Mouse (Mus musculus): ENCODE measurements around the gene Gm20547. TPM values are rescaled to one million over a fixed set of nuclear protein-coding genes. Genes with fewer than 3 reads are reported as not detected.
"Not testable (repeated sequence)": the region's sequence is repeated elsewhere in the genome, so short reads cannot be mapped to it uniquely, and the experiment has no call there.

Gene Gm20547
- total and polyA plus RNA-seq, 3 experiments, result 0.03 TPM; not detected in 2

DNA sequence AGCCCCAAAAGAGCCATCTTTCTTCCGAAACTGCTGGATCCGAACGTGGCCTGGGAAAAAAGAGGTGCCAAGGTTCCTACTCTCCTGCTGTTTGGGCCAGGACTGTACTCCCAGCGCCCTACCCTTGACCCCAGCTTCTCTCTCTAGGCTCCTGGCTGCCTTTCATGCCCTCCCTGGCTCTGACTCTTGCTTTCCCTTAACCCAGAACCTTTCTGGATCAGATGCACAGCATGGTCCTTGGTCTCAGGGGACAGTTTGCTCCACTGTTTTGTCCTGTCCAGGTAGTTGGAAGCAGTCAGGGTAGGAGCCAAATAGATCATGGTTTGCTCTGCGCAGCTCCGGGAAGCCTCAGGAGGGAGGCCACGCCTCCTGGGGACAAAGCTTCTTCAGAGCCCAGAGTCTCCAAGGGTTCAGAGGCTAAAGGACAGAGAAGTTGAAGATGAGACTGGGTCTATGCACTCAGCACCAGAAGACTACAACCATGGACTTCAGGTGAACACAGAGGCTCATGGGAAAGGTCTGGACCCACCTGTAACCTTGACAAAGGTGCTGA is 66.9 kb downstream of the Gm20547 start:
- no peaks in the 10 kb centered on the region for H3K27me3 ChIP-seq (ENCODE audit: control insufficient read depth in 1 of 2, insufficient read depth in 2 of 2, low read length in 2 of 2)
- H3K27ac ChIP-seq (ENCODE audit: control insufficient read depth, low read depth, low read length), result no peak overlapping the region
- H3K79me2 ChIP-seq (ENCODE audit: control insufficient read depth, insufficient read depth, low read length, poor library complexity), result no peaks in the 10 kb centered on the region
- no peak for DNase-seq (ENCODE audit: low read depth, low spot score)
- no peak for TF ChIP-seq TAL1 (IDR thresholded peaks at IDR 0.05; ENCODE audit: low read length)
- TF ChIP-seq MAX (IDR thresholded peaks at IDR 0.05; ENCODE audit: low read length), result no peak
- TF ChIP-seq TBP (IDR thresholded peaks at IDR 0.05; ENCODE audit: low read depth, low read length), result no peak
- TF ChIP-seq USF2 (IDR thresholded peaks at IDR 0.05; ENCODE audit: borderline replicate concordance in 1 of 2, insufficient read depth in 1 of 2, low read depth in 1 of 2, low read length in 2 of 2), result no peak
- no peak for TF ChIP-seq ZKSCAN1 (IDR thresholded peaks at IDR 0.05; ENCODE audit: low read depth, low read length)
- TF ChIP-seq POLR2AphosphoS5 (IDR thresholded peaks at IDR 0.05; ENCODE audit: borderline replicate concordance, low read depth, low read length), result no peak
- TF ChIP-seq CTCF (IDR thresholded peaks at IDR 0.05 in 2 of 3, conservative IDR thresholded peaks at IDR 0.05 in 1 of 3; ENCODE audit: control insufficient read depth in 1 of 3, insufficient read depth in 1 of 3, low read depth in 2 of 3, low read length in 3 of 3, poor library complexity in 1 of 3, severe bottlenecking in 1 of 3), result no peak
- TF ChIP-seq ZMIZ1 (IDR thresholded peaks at IDR 0.05; ENCODE audit: low read depth, low read length), result no peak
- TF ChIP-seq CHD1 (IDR thresholded peaks at IDR 0.05; ENCODE audit: low read depth, low read length), result no peak
- no peak for TF ChIP-seq SIN3A (IDR thresholded peaks at IDR 0.05; ENCODE audit: low read length)
- no peaks in the 10 kb centered on the region for H3K9me3 ChIP-seq (replicated peaks; ENCODE audit: insufficient read depth, low read length)
- H3K4me1 ChIP-seq (ENCODE audit: control insufficient read depth in 1 of 2, insufficient read depth in 2 of 2, low read length in 2 of 2), result no peaks in the 10 kb centered on the region
- H3K36me3 ChIP-seq (ENCODE audit: control insufficient read depth in 1 of 2, insufficient read depth in 2 of 2, low read length in 2 of 2), result no peaks in the 10 kb centered on the region
- no peak overlapping the region for H3K4me3 ChIP-seq (ENCODE audit: control insufficient read depth in 1 of 2, insufficient read depth in 1 of 2, low read depth in 2 of 2, low read length in 2 of 2)
- no peak overlapping the region for H3K9ac ChIP-seq (ENCODE audit: control insufficient read depth, low read depth, low read length, poor library complexity, severe bottlenecking)

DNA sequence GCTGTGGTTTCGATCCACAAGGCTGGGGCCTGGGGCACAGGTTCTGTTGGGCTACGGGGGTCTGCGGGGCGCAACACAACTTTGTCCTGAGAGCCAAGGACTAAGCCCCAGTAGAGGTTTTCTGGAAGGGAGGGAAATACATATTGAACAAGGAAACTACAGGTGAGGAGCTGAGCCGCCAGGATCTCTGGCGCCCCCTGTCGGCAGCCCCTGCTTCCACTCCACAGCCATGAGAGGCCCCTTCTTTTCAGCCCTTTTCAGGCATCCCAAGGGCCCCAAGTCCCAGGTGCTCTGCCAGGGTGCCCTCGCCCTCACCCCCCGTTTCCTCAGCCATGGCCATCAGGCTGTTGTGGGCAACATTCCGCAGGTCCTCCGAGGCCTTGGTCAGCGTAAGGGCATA is 68.1 kb downstream of the Gm20547 start:
- H3K36me3 ChIP-seq (ENCODE audit: control insufficient read depth in 1 of 2, insufficient read depth in 2 of 2, low read length in 2 of 2); H3K9ac ChIP-seq (ENCODE audit: control insufficient read depth, low read depth, low read length, poor library complexity, severe bottlenecking); H3K79me2 ChIP-seq (ENCODE audit: control insufficient read depth, insufficient read depth, low read length, poor library complexity); H3K4me1 ChIP-seq (ENCODE audit: control insufficient read depth in 1 of 2, insufficient read depth in 2 of 2, low read length in 2 of 2); H3K27ac ChIP-seq (ENCODE audit: control insufficient read depth, low read depth, low read length); H3K27me3 ChIP-seq (ENCODE audit: control insufficient read depth in 1 of 2, insufficient read depth in 2 of 2, low read length in 2 of 2); H3K4me3 ChIP-seq (ENCODE audit: control insufficient read depth in 1 of 2, insufficient read depth in 1 of 2, low read depth in 2 of 2, low read length in 2 of 2); H3K9me3 ChIP-seq (replicated peaks; ENCODE audit: insufficient read depth, low read length): not testable (repeated sequence)
- peak; percentile 33 for DNase-seq (ENCODE audit: low read depth, low spot score)
- TF ChIP-seq SMC3 (IDR thresholded peaks at IDR 0.05; ENCODE audit: low read depth, low read length), result peak; percentile 43
- peak; percentile 39 for TF ChIP-seq RAD21 (IDR thresholded peaks at IDR 0.05; ENCODE audit: low read depth, low read length)
- peak; percentile 29; the same call in 1 of the 2 replicates for TF ChIP-seq ZC3H11A (IDR thresholded peaks at IDR 0.05; ENCODE audit: low read depth, low read length)
- peak; percentile 63 to 93 (median 81) for TF ChIP-seq CTCF (IDR thresholded peaks at IDR 0.05 in 2 of 3, conservative IDR thresholded peaks at IDR 0.05 in 1 of 3; ENCODE audit: control insufficient read depth in 1 of 3, insufficient read depth in 1 of 3, low read depth in 2 of 3, low read length in 3 of 3, poor library complexity in 1 of 3, severe bottlenecking in 1 of 3)

DNA sequence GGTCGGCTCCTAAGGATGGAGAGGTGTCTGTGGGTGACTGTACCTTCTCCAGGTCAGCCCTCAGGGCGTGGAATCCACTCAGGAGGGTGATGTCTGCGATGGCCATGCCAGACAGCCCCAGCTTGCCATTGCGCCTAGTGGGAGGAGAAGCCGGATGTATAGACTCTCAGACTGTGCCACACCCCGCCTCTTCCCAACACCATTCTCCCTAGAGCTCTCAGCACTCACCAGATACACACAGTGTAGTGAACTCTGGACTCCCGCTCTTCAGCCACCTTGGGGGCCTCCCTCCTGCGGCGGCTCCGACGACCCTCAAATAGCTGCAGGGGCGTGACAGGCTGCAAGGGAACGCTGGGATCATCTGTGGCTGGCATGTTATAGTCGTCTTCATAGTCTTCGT is 70.6 kb downstream of the Gm20547 start:
- H3K36me3 ChIP-seq (ENCODE audit: control insufficient read depth in 1 of 2, insufficient read depth in 2 of 2, low read length in 2 of 2), result no peaks in the 10 kb centered on the region
- no peak overlapping the region for H3K27ac ChIP-seq (ENCODE audit: control insufficient read depth, low read depth, low read length)
- H3K27me3 ChIP-seq (ENCODE audit: control insufficient read depth in 1 of 2, insufficient read depth in 2 of 2, low read length in 2 of 2), result no peaks in the 10 kb centered on the region
- H3K4me3 ChIP-seq (ENCODE audit: control insufficient read depth in 1 of 2, insufficient read depth in 1 of 2, low read depth in 2 of 2, low read length in 2 of 2), result no peak overlapping the region
- no peaks in the 10 kb centered on the region for H3K4me1 ChIP-seq (ENCODE audit: control insufficient read depth in 1 of 2, insufficient read depth in 2 of 2, low read length in 2 of 2)
- no peak for DNase-seq (ENCODE audit: low read depth, low spot score)
- no peak overlapping the region for H3K9ac ChIP-seq (ENCODE audit: control insufficient read depth, low read depth, low read length, poor library complexity, severe bottlenecking)
- H3K79me2 ChIP-seq (ENCODE audit: control insufficient read depth, insufficient read depth, low read length, poor library complexity), result no peaks in the 10 kb centered on the region
- no peaks in the 10 kb centered on the region for H3K9me3 ChIP-seq (replicated peaks; ENCODE audit: insufficient read depth, low read length)
- TF ChIP-seq ZKSCAN1 (IDR thresholded peaks at IDR 0.05; ENCODE audit: low read depth, low read length) (no peak), POLR2AphosphoS2 (IDR thresholded peaks at IDR 0.05; ENCODE audit: low read length) (no peak), JUND (IDR thresholded peaks at IDR 0.05; ENCODE audit: low read depth, low read length) (no peak), CHD1 (IDR thresholded peaks at IDR 0.05; ENCODE audit: low read depth, low read length) (no peak), MYC (IDR thresholded peaks at IDR 0.05; ENCODE audit: low read depth, low read length) (no peak), UBTF (IDR thresholded peaks at IDR 0.05; ENCODE audit: borderline replicate concordance, insufficient read depth, low read depth, low read length) (no peak), ETS1 (IDR thresholded peaks at IDR 0.05; ENCODE audit: low read depth, low read length) (no peak), E2F4 (IDR thresholded peaks at IDR 0.05; ENCODE audit: borderline replicate concordance, low read depth, low read length) (no peak), EP300 (IDR thresholded peaks at IDR 0.05; ENCODE audit: low read depth in 1 of 2, low read length in 2 of 2) (no peak), GABPA (IDR thresholded peaks at IDR 0.05; ENCODE audit: low read depth, low read length) (no peak), ZNF384 (IDR thresholded peaks at IDR 0.05; ENCODE audit: low read depth, low read length) (no peak), ELF1 (IDR thresholded peaks at IDR 0.05; ENCODE audit: low read depth, low read length) (no peak), MYB (IDR thresholded peaks at IDR 0.05; ENCODE audit: low read depth, low read length) (no peak), ZC3H11A (IDR thresholded peaks at IDR 0.05; ENCODE audit: low read depth, low read length) (no peak), TCF12 (IDR thresholded peaks at IDR 0.05; ENCODE audit: low read depth, low read length) (no peak)

Data from MEL (cell line).